Mouse (Mus musculus) forebrain, embryonic 14.5 days (tissue): ENCODE results near the gene Rps6kl1. TPM values are rescaled to one million over a fixed set of nuclear protein-coding genes. Genes with fewer than 3 reads are reported as not detected.
A peak's percentile ranks its signal among the peaks of the same experiment; 100 is the strongest.

Source experiments
- ATAC-seq: fragments of 200-750 bp; cut with Nextera tagmentation; 2 replicates; pipeline ENCODE4 v1.8.0; 2017; ENCODE audit warnings: mild to moderate bottlenecking, moderate library complexity
- DNase-seq: peaks from one replicate; pipeline ENCODE4 v3.0.0-alpha.2; 2015; ENCODE audit warnings: low spot score
- H3K27ac ChIP-seq: fragments of 300-500 bp; sonication (generic); 2 replicates; pipeline ENCODE4 v1.5.1; 2014; ENCODE audit warnings: low read depth, mild to moderate bottlenecking, control low read depth, low read length, moderate library complexity
- H3K27me3 ChIP-seq: fragments of 300-500 bp; sonication (generic); replicated peaks from 2 replicates; pipeline ENCODE4 v1.6.1; 2014; ENCODE audit warnings: low read length, control low read depth, mixed read lengths; ENCODE audit not compliant: control insufficient read depth, insufficient read depth
- H3K36me3 ChIP-seq: fragments of 300-500 bp; sonication (generic); 2 replicates; pipeline ENCODE4 v1.6.1; 2014; ENCODE audit warnings: low read length, control low read depth; ENCODE audit not compliant: control insufficient read depth, insufficient read depth
- H3K4me1 ChIP-seq: fragments of 300-500 bp; sonication (generic); 2 replicates; pipeline ENCODE4 v1.6.1; 2014; ENCODE audit warnings: antibody characterized with exemption, low read length, control low read depth; ENCODE audit not compliant: control insufficient read depth, insufficient read depth
- H3K4me2 ChIP-seq: fragments of 300-500 bp; sonication (generic); 2 replicates; pipeline ENCODE4 v1.6.1; 2014; ENCODE audit warnings: mild to moderate bottlenecking, control low read depth, low read length
- H3K4me3 ChIP-seq: fragments of 300-500 bp; sonication (generic); 2 replicates; pipeline ENCODE4 v1.5.1; 2014; ENCODE audit warnings: low read depth, low read length, control low read depth
- H3K9ac ChIP-seq: fragments of 300-500 bp; sonication (generic); 2 replicates; pipeline ENCODE4 v1.6.1; 2014; ENCODE audit warnings: mild to moderate bottlenecking, low read length, control low read depth, moderate library complexity
- H3K9me3 ChIP-seq: fragments of 300-500 bp; sonication (generic); replicated peaks from 2 replicates; pipeline ENCODE4 v1.6.1; 2016; ENCODE audit warnings: low read length, control low read depth, mixed read lengths; ENCODE audit not compliant: control insufficient read depth
- whole genome bisulfite sequencing: fragments of 180-500 bp; shearing (Covaris S2); extraction: QIAGEN DNeasy Blood & Tissue Kit; methylation state at CpG from one replicate; pipeline ENCODE4 v1.1.7; 2014; 5-methylcytosine and 5-hydroxymethylcytosine counted together
- polyA plus RNA-seq: library from polyadenylated mRNA; unstranded; fragments of >200 nt; fragmentation: Nextera tagmentation; extraction: Ambion mirVana; gene quantifications from 2 replicates; pipeline ENCODE4 v1.2.1, GENCODE M21; 2014

The Rps6kl1 gene
- polyA plus RNA-seq, 1 experiment from 2014 or later: 11.7 TPM

DNA sequence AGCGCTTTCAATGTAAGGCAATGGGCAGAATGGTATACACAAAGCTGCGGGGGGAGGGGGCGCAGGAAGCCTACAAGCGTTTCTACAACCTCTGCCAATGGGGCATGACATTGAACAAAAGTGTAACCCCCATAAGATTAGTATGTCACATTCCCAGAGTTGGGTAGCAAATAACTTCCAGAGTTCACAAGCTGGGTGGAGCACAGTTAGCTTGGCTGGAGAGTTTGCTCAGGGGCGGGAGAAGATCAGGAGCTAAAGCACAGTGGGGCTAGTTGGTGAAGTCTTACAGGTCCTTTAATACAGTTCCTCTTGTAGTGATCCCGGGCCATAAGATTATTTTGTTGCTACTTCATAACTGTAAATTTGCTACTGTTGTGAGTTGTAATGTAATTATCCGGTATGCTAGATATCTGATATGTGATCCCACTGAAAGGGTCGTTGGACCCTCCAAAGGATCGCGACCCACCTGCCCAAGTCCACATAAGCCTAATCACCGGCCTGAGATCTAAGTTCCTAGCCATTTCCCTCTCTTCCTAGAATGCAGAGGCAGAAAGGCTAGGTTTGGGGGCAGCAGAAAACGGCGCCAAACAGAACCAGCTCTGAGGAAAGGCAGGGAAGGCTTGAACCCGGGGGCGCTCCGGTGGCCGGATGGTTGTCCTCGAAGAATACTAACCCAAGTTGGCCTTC lies 40.9 kb downstream of the Rps6kl1 start:
- Histone ChIP-seq H3K27me3 (no peaks in the 10 kb centered on the region), H3K9me3 (no peaks in the 10 kb centered on the region), H3K4me3 (peak overlapping the region; percentile 99), H3K27ac (peak overlapping the region; percentile 78; the same call in 1 of the 2 replicates), H3K9ac (peak overlapping the region; percentile 97), H3K4me1 (peaks cover 15% of the 10 kb centered on the region), H3K36me3 (peaks cover 17% of the 10 kb centered on the region), H3K4me2 (peak overlapping the region; percentile 71)
- ATAC-seq (peak; percentile 9; the same call in 1 of the 2 replicates), DNase-seq (peak; percentile 17)
- WGBS: 12% methylated on average over 18 of the region's 18 CpGs

DNA sequence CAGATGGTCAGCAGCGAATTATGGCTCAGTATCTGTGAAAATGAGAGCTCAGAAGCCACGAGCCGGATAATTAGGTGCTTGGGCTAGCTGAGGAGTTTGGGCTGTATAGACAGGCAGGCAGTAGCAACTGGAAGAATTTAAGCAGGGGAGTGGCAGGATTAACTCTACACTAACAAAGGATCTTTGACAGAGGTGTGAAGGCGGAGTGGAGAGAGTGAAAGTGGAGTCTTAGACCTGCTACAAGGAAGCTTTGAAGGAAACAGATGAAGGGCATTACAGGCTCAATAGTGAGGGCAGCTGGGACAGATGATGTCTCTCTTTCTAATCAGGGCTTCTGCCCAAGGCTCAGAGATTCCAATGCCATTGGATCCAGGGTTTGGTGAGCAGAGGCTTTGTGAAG lies 41.6 kb downstream of the Rps6kl1 start:
- Histone ChIP-seq H3K36me3 (peaks cover 10% of the 10 kb centered on the region; the same call in 1 of the 2 replicates), H3K4me3 (no peak overlapping the region), H3K27ac (no peak overlapping the region), H3K9me3 (no peaks in the 10 kb centered on the region), H3K9ac (no peak overlapping the region; the same call in 1 of the 2 replicates), H3K4me1 (peaks cover 15% of the 10 kb centered on the region), H3K4me2 (peak overlapping the region; percentile 71; the same call in 1 of the 2 replicates), H3K27me3 (no peaks in the 10 kb centered on the region)
- WGBS: 14% methylated on average over 4 of the region's 4 CpGs
- DNase-seq (no peak), ATAC-seq (no peak)

DNA sequence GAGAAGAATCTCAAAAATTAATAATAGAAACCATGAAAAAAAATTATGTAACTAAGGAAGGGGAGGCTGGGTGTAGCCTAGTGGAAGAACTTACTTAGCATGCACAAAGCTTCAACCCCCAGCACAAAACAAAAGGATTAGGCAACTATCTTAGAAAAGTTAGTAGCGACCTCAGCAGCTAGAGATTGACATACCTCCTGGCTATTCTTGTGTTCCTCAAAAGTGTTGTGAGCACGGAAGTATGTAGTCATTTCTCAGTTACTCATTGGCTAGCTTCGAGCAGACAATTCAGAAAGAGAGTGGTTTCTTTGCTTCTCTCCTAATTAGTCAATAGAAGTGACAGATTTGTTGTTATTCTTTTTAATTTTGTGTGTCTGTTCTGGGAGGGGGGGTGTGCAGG lies 42.4 kb downstream of the Rps6kl1 start:
- DNase-seq: no peak
- 43% methylated on average over 3 of the region's 3 CpGs for WGBS

DNA sequence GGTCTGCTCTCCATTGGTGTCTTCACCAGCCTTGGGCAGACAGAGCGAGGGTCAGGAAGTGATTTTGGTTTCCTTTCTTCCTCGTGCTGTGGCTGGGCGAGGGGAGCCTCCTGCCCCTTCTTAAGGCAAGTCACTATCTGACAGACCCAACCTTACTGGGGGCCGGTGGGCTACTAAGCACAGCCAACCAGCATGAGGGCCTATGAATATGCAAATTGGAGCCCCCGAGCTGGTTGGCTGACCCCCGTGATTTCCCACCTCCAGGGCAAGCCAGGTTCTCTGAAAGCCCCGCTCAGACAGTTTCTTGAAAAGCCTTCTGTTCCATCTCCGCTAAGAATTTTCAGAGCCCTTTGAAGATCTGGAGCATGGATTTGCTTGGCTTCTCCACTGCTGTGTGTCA lies 44.8 kb downstream of the Rps6kl1 start:
- ATAC-seq (no peak), DNase-seq (no peak)
- Histone ChIP-seq H3K9me3 (no peaks in the 10 kb centered on the region), H3K27me3 (no peaks in the 10 kb centered on the region), H3K4me2 (peak overlapping the region; percentile 23; the same call in 1 of the 2 replicates), H3K4me3 (no peak overlapping the region), H3K36me3 (no peaks in the 10 kb centered on the region), H3K4me1 (peaks cover 7% of the 10 kb centered on the region; the same call in 1 of the 2 replicates), H3K27ac (no peak overlapping the region), H3K9ac (no peak overlapping the region)
- 5% methylated on average over 8 of the region's 8 CpGs for WGBS

More for the DNA sequence above, 42.4 kb downstream of the Rps6kl1 start:
- ATAC-seq: no peak
- H3K9ac ChIP-seq: no peak overlapping the region
- no peak overlapping the region for H3K4me3 ChIP-seq
- no peak overlapping the region for H3K27ac ChIP-seq
- H3K36me3 ChIP-seq: peaks cover 9% of the 10 kb centered on the region; the same call in 1 of the 2 replicates
- H3K9me3 ChIP-seq: no peaks in the 10 kb centered on the region
- no peak overlapping the region for H3K4me2 ChIP-seq
- H3K27me3 ChIP-seq: no peaks in the 10 kb centered on the region
- H3K4me1 ChIP-seq: peaks cover 15% of the 10 kb centered on the region

DNA sequence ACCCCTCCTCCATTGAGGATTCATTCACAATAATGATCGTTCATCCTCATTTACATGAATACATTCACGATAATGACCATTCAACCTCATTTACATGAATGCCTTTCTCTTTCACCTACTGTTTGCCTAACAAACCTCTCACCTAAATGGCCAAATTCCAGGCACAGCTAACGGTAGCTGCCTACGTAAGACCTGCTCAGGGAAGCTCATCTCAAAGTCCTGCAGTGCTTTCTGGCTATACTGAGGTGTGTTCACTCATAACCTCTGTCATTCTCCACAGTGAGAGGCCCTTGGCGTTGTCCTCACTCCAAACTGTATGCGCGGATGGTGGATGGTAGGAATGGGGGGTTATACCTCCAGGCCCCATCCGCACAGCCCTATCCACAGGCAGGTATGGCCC lies 46.3 kb downstream of the Rps6kl1 start:
- ATAC-seq (no peak), DNase-seq (no peak)
- Histone ChIP-seq H3K4me1 (peaks cover 4% of the 10 kb centered on the region; the same call in 1 of the 2 replicates), H3K27ac (no peak overlapping the region), H3K36me3 (no peaks in the 10 kb centered on the region), H3K4me3 (no peak overlapping the region), H3K27me3 (no peaks in the 10 kb centered on the region), H3K9me3 (no peaks in the 10 kb centered on the region), H3K4me2 (no peak overlapping the region), H3K9ac (no peak overlapping the region)
- 75% methylated on average over 8 of the region's 8 CpGs for WGBS

DNA sequence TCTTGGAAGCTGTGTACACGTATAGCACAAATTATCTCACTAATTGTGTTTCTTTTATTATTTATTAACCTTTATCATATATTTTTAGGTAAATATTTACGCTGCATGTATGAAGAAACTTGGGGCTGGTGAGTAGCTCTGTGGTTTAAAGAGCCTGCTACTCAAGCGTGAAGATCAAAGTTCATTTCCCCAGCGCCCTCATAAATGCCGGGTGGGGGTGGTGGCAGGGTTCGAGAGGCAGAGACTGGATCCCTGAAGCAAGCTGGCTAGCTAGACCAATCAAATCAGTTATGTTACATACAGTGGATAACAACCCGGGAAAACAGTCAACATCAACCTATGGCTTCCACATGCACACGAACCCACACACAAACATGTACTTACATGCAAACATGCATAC lies 48.0 kb downstream of the Rps6kl1 start:
- Histone ChIP-seq H3K9me3 (no peaks in the 10 kb centered on the region), H3K4me1 (no peaks in the 10 kb centered on the region), H3K36me3 (no peaks in the 10 kb centered on the region), H3K27ac (no peak overlapping the region), H3K4me3 (no peak overlapping the region), H3K27me3 (no peaks in the 10 kb centered on the region), H3K4me2 (no peak overlapping the region), H3K9ac (no peak overlapping the region)
- DNase-seq: no peak
- no peak for ATAC-seq
- WGBS: 86% methylated on average over 8 of the region's 8 CpGs

DNA sequence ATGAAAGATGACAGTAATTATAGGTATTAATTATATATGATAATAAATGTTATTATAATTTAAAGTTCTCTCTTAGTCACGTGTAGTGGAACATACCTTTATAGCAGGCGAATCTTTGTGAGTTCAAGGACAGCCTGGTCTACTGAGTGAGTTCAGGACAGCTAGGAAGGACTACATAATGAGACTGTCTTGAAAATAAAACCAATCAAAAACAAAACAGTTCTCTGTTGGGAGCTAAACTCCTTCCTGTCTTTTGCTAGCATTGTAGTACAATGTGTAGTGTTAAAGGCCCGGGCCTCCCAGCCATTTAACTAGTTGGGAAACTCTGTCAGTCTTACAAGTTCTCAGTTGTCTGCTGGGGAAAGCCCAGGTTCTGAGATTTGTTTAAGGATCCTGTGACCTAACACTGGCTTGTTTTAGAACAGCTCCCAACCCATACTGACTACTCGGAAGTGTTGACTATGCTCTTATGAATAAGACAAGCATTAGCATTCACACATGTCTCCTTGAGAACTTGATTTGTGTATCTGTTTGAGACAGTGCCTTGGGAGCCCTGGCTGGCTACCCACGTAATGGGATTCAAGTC lies 49.5 kb downstream of the Rps6kl1 start:
- Histone ChIP-seq H3K4me3 (no peak overlapping the region), H3K36me3 (no peaks in the 10 kb centered on the region), H3K4me1 (no peaks in the 10 kb centered on the region), H3K9me3 (no peaks in the 10 kb centered on the region), H3K9ac (no peak overlapping the region), H3K27me3 (no peaks in the 10 kb centered on the region), H3K4me2 (no peak overlapping the region), H3K27ac (no peak overlapping the region)
- WGBS: 75% methylated on average over 5 of the region's 5 CpGs
- DNase-seq: no peak
- ATAC-seq: no peak

DNA sequence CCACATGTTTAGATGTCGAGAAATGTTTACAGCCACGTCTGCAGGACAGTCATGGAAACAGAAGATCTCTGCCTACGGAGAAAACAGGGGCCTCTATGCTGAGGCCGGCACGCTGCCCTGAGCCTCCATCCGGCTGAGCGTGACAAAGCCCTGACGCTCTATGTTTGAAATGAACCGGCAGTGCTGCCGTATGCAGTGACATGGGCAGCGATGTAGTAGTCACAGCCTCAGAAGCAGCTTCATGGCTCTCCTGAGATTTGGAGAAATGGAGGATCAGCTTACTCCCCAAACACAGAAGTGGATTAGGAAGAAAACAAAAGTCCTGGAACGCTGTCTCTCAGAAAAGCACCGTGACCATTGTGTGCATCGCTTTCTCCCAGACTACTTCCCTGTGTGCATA lies 50.1 kb downstream of the Rps6kl1 start:
- ATAC-seq (no peak), DNase-seq (no peak)
- Histone ChIP-seq H3K4me1 (no peaks in the 10 kb centered on the region), H3K9ac (peak overlapping the region; percentile 25; the same call in 1 of the 2 replicates), H3K27me3 (no peaks in the 10 kb centered on the region), H3K36me3 (no peaks in the 10 kb centered on the region), H3K4me3 (no peak overlapping the region), H3K9me3 (no peaks in the 10 kb centered on the region), H3K4me2 (no peak overlapping the region), H3K27ac (no peak overlapping the region)
- WGBS: 58% methylated on average over 14 of the region's 14 CpGs

DNA sequence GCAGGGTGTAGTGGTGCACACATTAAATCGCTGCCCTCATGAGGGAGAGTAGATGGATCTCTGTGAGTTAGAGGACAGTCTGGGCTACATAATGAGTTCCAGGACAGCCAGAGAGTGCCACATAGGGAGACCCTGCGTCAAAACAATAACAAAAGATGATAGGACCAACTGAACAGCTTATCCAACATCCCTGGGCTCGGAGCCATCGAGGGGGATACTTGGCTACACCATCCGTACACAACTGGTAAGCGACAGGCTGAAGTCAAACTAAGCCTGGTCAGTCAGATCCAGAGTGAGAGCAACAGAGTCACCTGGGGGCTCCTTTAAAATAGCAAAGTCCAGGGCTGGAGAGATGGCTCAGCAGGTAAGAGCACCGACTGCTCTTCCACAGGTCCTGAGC lies 55.2 kb downstream of the Rps6kl1 start:
- Histone ChIP-seq H3K4me1 (no peaks in the 10 kb centered on the region), H3K9me3 (no peaks in the 10 kb centered on the region), H3K4me3 (no peak overlapping the region), H3K27me3 (no peaks in the 10 kb centered on the region), H3K27ac (no peak overlapping the region), H3K36me3 (no peaks in the 10 kb centered on the region), H3K9ac (no peak overlapping the region), H3K4me2 (no peak overlapping the region)
- DNase-seq: no peak
- 87% methylated on average over 7 of the region's 7 CpGs for WGBS
- ATAC-seq: no peak
